Mouse (Mus musculus) stomach, embryonic 14.5 days (tissue): ENCODE measurements around the gene Nbea. TPM values are rescaled to one million over a fixed set of nuclear protein-coding genes. Genes with fewer than 3 reads are reported as not detected.

Experiments used
- ATAC-seq: fragments of 200-750 bp; cut with Nextera tagmentation; 2 replicates; pipeline ENCODE4 v1.8.0; 2017; ENCODE audit warnings: low read depth, moderate TSS enrichment; ENCODE audit not compliant: insufficient number of reproducible peaks, insufficient read depth, low FRiP score
- H3K27ac ChIP-seq: fragments of 300-500 bp; sonication (generic); 2 replicates; pipeline ENCODE4 v1.5.1; 2014; ENCODE audit warnings: mild to moderate bottlenecking, low read length, moderate library complexity, mixed read lengths
- H3K27me3 ChIP-seq: fragments of 300-500 bp; sonication (generic); 2 replicates; pipeline ENCODE4 v1.6.1; 2014; ENCODE audit warnings: low read length, control low read depth, mixed read lengths; ENCODE audit not compliant: control insufficient read depth, insufficient read depth
- H3K36me3 ChIP-seq: fragments of 300-500 bp; sonication (generic); 2 replicates; pipeline ENCODE4 v1.6.1; 2014; ENCODE audit warnings: mild to moderate bottlenecking, control low read depth, low read length, moderate library complexity, mixed read lengths; ENCODE audit not compliant: control insufficient read depth, insufficient read depth
- H3K4me1 ChIP-seq: fragments of 300-500 bp; sonication (generic); 2 replicates; pipeline ENCODE4 v1.6.1; 2014; ENCODE audit warnings: low read length, control low read depth, mixed read lengths; ENCODE audit not compliant: control insufficient read depth, insufficient read depth
- H3K4me2 ChIP-seq: fragments of 300-500 bp; sonication (generic); replicated peaks from 2 replicates; pipeline ENCODE4 v1.6.1; 2014; ENCODE audit warnings: low read depth, low read length, control low read depth
- H3K4me3 ChIP-seq: fragments of 300-500 bp; sonication (generic); 2 replicates; pipeline ENCODE4 v1.5.1; 2014; ENCODE audit warnings: low read depth, low read length, control low read depth
- H3K9ac ChIP-seq: fragments of 300-500 bp; sonication (generic); replicated peaks from 2 replicates; pipeline ENCODE4 v1.6.1; 2014; ENCODE audit warnings: low read depth, mild to moderate bottlenecking, control low read depth, low read length, moderate library complexity, mixed read lengths
- H3K9me3 ChIP-seq: fragments of 300-500 bp; sonication (generic); 2 replicates; pipeline ENCODE4 v1.6.1; 2016; ENCODE audit warnings: low read depth, low read length, control low read depth; ENCODE audit not compliant: control insufficient read depth
- WGBS: fragments of 180-500 bp; shearing (Covaris S2); extraction: QIAGEN DNeasy Blood & Tissue Kit; methylation state at CpG from one replicate; pipeline ENCODE4 v1.1.7; 2014; 5-methylcytosine and 5-hydroxymethylcytosine counted together
- polyA plus RNA-seq: library from polyadenylated mRNA; unstranded; fragments of >200 nt; fragmentation: Nextera tagmentation; extraction: Ambion mirVana; gene quantifications from 2 replicates; pipeline ENCODE4 v1.2.1, GENCODE M21; 2014

The Nbea gene
- polyA plus RNA-seq, 1 experiment from 2014 or later = 22.1 TPM

DNA sequence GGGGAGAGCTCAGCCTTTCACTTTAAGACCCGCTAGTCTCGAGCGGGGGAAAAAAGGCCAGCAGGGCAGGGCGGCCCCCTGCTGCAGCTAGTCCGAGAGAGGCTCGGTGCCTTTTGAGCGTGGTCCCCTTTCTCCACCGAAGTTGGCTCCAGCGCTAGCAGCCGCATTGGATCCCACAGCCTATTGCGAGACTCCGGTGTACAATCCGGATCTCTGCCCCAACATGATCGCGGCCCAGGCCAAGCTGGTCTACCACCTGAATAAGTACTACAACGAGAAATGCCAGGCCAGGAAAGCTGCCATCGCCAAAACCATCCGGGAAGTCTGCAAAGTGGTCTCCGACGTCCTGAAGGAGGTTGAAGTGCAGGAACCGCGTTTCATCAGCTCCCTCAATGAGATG, 400.7 kb downstream of the Nbea start:
- ATAC-seq = no peak
- H3K9ac ChIP-seq = no peak overlapping the region

DNA sequence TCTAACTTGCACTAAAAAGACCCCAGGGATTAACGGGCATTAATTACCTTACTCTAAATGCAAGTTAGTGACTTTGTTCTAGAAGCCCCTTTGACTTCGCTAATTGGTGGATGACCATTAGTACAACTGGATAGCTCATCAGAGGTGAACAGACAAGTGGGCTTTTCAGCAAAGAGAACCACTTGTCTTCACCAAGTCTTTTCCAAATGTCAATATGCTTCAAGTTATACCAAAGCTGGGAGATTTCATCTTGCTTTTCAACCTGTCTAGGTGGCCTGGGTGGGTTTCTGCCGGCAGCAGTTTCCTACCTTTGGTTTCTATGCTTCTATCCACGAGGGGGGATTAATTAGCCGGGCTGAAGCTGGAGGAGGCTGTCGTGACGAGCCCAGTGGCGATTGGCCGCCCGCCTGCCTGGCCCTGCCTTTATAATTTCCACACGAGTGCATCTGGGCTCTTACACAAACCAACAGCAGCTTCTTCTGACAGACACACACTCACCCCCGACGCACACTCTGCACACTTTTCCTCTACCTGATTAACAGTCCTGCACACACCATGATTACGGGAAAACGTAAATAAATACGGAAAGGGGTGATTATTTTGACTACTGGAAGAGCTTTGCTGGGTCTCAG, 401.3 kb downstream of the Nbea start, which contains the start of gene Mab21l1:
Gene Mab21l1 (plus strand): TSS at position 455 of the 632 bp plus-strand sequence.
- H3K9me3 ChIP-seq = no peaks in the 10 kb centered on the region
- WGBS = 11% methylated on average over 16 of the region's 16 CpGs
- H3K4me1 ChIP-seq = peaks cover 9% of the 10 kb centered on the region; the same call in 1 of the 2 replicates
- ATAC-seq = 0 out of 2 replicates have a peak, but pooled peaks have one; percentile 57
- H3K4me3 ChIP-seq = peak within 1 kb of the TSS; percentile 23
- H3K27me3 ChIP-seq = peaks cover 30% of the 10 kb centered on the region
- no peak within 1 kb of the TSS; the same call in 1 of the 2 replicates for H3K27ac ChIP-seq
- H3K36me3 ChIP-seq = no peaks in the 10 kb centered on the region
- H3K9ac ChIP-seq = no peak within 1 kb of the TSS
- peak within 1 kb of the TSS; percentile 28 for H3K4me2 ChIP-seq

More for the DNA sequence above, 400.7 kb downstream of the Nbea start:
- WGBS = 12% methylated on average over 22 of the region's 22 CpGs
- Histone ChIP-seq H3K4me3 (peak overlapping the region; percentile 23), H3K27ac (no peak overlapping the region; the same call in 1 of the 2 replicates), H3K27me3 (peaks cover 30% of the 10 kb centered on the region), H3K4me2 (peak overlapping the region; percentile 28), H3K36me3 (no peaks in the 10 kb centered on the region), H3K4me1 (peaks cover 9% of the 10 kb centered on the region; the same call in 1 of the 2 replicates), H3K9me3 (no peaks in the 10 kb centered on the region)

DNA sequence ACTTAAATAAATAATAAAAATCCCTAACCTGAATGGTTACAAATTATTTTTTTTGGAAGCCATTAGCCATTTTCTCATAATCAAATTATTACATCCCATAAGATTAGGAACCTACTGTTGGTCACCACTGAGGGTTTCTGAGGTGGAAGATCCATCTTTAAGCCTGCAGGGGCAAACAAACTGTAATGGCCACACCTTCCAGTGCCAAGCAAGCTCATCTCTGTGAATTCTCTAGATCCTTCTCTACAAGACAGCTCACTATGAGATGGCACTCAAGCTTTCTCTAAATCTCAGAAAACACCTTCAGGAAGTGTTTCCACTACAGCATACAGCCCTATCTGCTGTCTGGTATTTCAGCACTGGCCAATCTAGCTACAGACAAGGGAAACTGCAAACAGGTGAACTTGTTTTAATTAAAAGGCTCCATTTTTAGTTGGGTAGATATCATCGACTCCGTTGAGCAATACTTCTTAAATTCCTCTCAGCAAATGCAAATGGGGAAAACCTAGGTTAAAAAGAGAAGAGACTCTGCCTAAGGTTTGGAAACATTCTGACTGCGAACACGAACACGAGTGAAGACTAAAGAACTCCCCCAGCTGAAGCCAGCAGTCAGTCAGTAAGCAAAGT, 402.0 kb downstream of the Nbea start:
- H3K4me1 ChIP-seq = peaks cover 9% of the 10 kb centered on the region; the same call in 1 of the 2 replicates
- H3K9me3 ChIP-seq = no peaks in the 10 kb centered on the region
- WGBS = 24% methylated on average over 5 of the region's 5 CpGs
- no peak overlapping the region for H3K9ac ChIP-seq
- peaks cover 30% of the 10 kb centered on the region for H3K27me3 ChIP-seq
- no peaks in the 10 kb centered on the region for H3K36me3 ChIP-seq
- no peak overlapping the region for H3K27ac ChIP-seq
- H3K4me2 ChIP-seq = no peak overlapping the region
- no peak for ATAC-seq
- H3K4me3 ChIP-seq = no peak overlapping the region

DNA sequence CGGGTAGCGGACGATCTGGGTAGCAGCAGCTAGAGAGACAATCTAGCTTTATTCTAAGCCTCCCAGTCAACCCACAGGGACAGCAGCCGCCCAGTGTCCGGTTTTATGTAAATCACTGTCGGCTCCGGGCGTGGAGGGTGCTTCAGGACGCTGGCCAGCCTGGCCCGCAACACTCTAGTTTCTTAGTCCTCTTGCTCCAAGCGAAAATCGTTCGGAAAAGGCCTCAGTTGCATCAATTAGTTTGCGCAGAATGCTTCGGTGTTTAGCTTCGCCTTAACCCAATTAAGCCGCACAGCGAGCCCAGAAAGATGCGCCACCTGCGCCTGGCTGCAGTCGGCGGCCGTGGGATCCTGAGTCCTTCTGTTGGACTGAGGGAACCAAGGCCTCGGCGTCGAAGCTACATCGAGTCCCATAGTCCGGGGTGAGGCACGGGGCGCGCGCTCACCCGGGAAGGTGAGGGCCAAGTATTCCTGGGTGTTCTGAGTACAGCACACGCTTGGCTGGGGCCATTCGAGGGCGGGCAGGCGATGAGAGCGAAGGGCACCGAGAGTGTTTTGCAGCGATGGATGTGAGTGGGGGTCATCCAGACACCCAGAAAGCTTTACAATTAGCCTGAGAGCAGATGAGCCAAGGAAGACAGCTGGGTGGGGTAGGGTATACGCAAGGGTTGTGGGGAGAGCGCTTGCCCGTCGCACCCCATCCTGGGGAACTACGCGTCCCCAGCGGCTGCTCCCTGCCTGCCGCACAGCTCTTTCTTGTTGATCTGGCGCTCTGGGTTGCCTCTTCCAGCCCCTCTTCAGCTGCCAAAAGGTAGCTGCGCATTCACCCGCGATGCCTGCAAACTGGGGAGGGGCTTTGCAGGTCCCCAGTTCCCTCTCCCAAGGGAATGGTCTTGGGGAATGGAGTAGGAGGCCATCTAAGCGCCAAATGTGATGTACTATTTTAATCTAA, 403.1 kb downstream of the Nbea start:
- WGBS = 6% methylated on average over 53 of the region's 53 CpGs
- H3K27ac ChIP-seq = peak overlapping the region; percentile 44; the same call in 1 of the 2 replicates
- peak overlapping the region; percentile 7; the same call in 1 of the 2 replicates for H3K4me3 ChIP-seq
- H3K27me3 ChIP-seq = peaks cover 21% of the 10 kb centered on the region
- H3K36me3 ChIP-seq = no peaks in the 10 kb centered on the region
- 0 out of 2 replicates have a peak overlapping the region, but pooled peaks have one; percentile 18 for H3K9ac ChIP-seq
- no peaks in the 10 kb centered on the region for H3K9me3 ChIP-seq
- peaks cover 9% of the 10 kb centered on the region; the same call in 1 of the 2 replicates for H3K4me1 ChIP-seq
- peak; percentile 26; the same call in 1 of the 2 replicates for ATAC-seq
- peak overlapping the region; percentile 26; the same call in 1 of the 2 replicates for H3K4me2 ChIP-seq

DNA sequence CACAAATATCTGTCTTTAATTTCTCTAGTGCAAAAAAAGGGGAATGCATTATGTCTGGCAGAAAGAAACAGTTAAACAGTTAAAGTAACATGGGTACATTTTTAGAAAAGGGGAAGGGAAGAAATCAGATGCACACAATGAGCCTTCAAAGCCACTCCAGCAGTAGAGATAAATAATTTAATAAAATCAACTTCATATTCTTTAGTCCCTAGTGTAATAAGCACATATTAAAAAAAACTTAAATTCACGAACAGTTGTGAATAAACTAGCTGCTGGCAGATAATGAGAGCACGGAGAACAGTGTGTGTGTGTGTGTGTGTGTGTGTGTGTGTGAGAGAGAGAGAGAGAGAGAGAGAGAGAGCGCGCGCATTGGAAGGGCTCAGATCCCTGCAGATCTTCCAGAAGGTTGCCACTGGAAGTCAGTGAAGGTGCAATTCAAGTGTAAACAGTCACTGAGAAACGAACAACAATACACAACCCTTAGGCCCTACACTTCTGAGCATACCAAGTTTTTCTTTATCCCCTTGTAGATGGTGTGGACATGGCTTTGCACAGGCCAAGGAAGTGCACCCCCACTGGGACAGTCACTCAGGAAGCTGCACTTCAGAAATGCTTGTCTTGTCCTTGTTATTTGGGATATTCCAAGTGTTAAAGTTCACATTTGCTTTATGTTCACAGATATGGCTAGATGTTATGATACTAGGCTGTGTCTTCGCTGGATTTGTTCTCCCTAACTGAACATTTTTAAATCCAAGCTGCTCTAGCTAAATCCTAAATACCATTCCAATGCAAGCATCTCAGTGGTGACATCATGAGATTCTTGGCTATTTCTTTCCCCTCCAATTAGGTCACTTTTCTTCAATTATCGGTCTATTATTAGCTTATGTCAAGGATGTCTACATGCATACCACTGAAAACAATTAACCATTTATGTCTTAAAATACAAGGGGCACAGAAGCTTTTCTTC, 404.5 kb downstream of the Nbea start:
- Histone ChIP-seq H3K27me3 (peaks cover 21% of the 10 kb centered on the region), H3K4me2 (no peak overlapping the region), H3K9ac (no peak overlapping the region), H3K9me3 (no peaks in the 10 kb centered on the region), H3K4me1 (peaks cover 9% of the 10 kb centered on the region; the same call in 1 of the 2 replicates), H3K36me3 (no peaks in the 10 kb centered on the region), H3K4me3 (no peak overlapping the region), H3K27ac (no peak overlapping the region)
- WGBS = 47% methylated on average over 8 of the region's 8 CpGs
- no peak for ATAC-seq

DNA sequence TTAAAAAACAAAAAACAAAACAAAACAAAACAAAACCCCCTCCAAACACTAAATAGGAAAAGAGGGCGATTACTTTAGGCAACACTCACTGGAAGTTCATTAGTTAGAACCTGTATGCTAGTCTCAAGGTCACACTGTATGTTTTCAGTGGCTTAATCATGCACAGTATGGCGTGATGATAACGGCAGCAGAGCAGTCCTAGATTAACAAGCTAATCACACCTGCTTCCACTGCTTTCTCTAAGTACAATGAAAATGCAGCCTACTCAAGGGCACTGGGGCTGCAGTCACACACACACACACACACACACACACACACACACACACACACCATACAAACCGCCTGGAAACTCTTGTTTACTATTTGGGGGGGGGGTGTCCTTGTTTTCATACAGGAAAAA, 406.0 kb downstream of the Nbea start:
- Histone ChIP-seq H3K9me3 (no peaks in the 10 kb centered on the region), H3K27me3 (peaks cover 10% of the 10 kb centered on the region), H3K4me3 (no peak overlapping the region), H3K27ac (no peak overlapping the region), H3K4me2 (no peak overlapping the region), H3K9ac (no peak overlapping the region), H3K36me3 (no peaks in the 10 kb centered on the region), H3K4me1 (peaks cover 5% of the 10 kb centered on the region; the same call in 1 of the 2 replicates)
- WGBS = 60% methylated on average over 4 of the region's 4 CpGs
- no peak for ATAC-seq

DNA sequence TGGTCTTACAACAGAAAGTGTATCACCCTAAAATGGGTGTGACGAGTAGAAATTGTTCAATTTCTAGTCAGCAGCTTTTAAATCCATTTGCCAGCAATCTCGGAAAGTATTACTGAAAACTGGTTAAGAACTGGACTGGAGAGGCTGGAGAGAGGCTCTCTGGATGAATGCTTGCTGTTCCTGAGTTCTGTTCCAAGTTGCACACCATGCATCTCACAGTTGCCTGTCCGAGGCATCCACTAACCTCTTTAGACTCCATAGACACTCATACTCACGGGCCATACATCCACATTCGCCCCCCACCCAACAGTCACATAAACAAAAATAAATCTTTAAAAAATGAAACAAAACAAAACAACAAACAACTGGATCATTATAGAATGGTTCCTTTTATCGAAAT, 407.7 kb downstream of the Nbea start:
- Histone ChIP-seq H3K9me3 (no peaks in the 10 kb centered on the region), H3K27me3 (peaks cover 10% of the 10 kb centered on the region; the same call in 1 of the 2 replicates), H3K4me3 (no peak overlapping the region), H3K9ac (no peak overlapping the region), H3K36me3 (no peaks in the 10 kb centered on the region), H3K27ac (no peak overlapping the region), H3K4me2 (no peak overlapping the region), H3K4me1 (peaks cover 5% of the 10 kb centered on the region; the same call in 1 of the 2 replicates)
- no peak for ATAC-seq
- WGBS = 84% methylated on average over 6 of the region's 6 CpGs
